Mouse (Mus musculus) lung, adult 2 months (tissue): ENCODE data around the gene Grm8. TPM values are rescaled to one million over a fixed set of nuclear protein-coding genes. Genes with fewer than 3 reads are reported as not detected.

Source experiments
- DNase-seq: peaks from one replicate; pipeline ENCODE4 v3.0.0; 2022
- H3K4me1 ChIP-seq: fragments of 200-500 bp; 2 replicates; pipeline ENCODE4 v1.6.1; 2011; ENCODE audit warnings: low read length; ENCODE audit not compliant: control insufficient read depth, insufficient read depth
- H3K4me3 ChIP-seq: fragments of 200-500 bp; replicated peaks from 2 replicates; pipeline ENCODE3; 2011; ENCODE audit warnings: low read depth, mild to moderate bottlenecking, control low read depth, low read length; ENCODE audit errors: extremely low read depth
- CTCF ChIP-seq: fragments of 200-500 bp; IDR thresholded peaks from 2 replicates; pipeline ENCODE4 v1.5.1; 2011; ENCODE audit warnings: mild to moderate bottlenecking, low read length, control low read depth; ENCODE audit not compliant: insufficient read depth
- POLR2A ChIP-seq: fragments of 200-500 bp; IDR thresholded peaks from 2 replicates; pipeline ENCODE4 v1.6.1; 2011; ENCODE audit warnings: low read depth, mild to moderate bottlenecking, control low read depth, low read length, borderline replicate concordance; ENCODE audit errors: extremely low read depth
- WGBS: fragments of 180-500 bp; shearing (Covaris S2); methylation state at CpG from one replicate; pipeline ENCODE4 v1.1.7; 2018; 5-methylcytosine and 5-hydroxymethylcytosine counted together
- polyA plus RNA-seq: library from polyadenylated mRNA; depleted of rRNA; stranded (reverse); fragments of >200 nt; gene quantifications from 2 replicates; pipeline ENCODE4 v1.2.3, GENCODE M21; 2012

Gene Grm8
- polyA plus RNA-seq, 1 experiment = not detected

DNA sequence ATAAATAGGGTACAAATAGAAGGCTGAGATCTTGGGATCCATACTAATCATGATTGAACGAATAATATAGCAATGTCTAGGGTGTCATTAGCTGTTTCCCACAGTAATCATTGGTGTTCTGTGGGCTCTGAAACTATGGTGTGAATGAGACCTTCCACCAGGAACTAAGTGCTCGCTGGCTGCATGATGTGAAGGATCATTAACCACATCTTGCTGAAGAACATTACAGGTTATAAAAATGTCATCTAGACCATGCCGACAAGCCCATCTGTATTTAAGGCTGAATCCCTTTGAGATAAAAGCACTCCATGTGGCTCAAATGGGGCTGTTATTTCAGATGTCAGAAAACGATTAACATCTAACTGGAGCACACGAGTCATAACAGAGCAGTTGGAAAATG, 674.0 kb downstream of the Grm8 start:
- Histone ChIP-seq H3K4me1 (no peaks in the 10 kb centered on the region), H3K4me3 (no peak overlapping the region)
- DNase-seq = no peak
- no peak for TF ChIP-seq POLR2A
- no peak for TF ChIP-seq CTCF
- WGBS = 69% methylated on average over 5 of the region's 5 CpGs

GRCm38 (mm10) chr6:27408473-27408872, 726.5 kb downstream of the Grm8 start:
- WGBS = 69% methylated on average over 4 of the region's 4 CpGs
- no peak for TF ChIP-seq CTCF
- TF ChIP-seq POLR2A = no peak
- H3K4me3 ChIP-seq = no peak overlapping the region

DNA sequence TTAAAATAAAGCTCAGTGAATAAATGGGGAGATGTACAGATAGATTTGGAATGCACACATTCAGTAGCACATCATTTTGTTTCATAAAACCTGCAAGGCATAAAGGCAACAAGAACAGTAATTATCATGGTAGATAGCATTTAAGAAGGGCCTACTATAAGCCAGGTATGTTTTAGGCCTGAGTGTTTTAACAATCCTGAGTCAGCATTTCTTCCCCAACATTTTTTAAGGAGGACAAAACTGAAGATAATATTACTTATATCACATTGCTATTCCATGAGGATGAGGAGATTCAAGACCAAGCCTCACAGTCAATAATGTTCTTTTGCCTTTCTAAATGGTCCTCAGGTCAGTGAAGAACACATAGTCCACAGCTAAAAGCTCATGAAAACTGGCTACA, 762.6 kb downstream of the Grm8 start:
- TF ChIP-seq CTCF (no peak), POLR2A (no peak)
- Histone ChIP-seq H3K4me3 (no peak overlapping the region), H3K4me1 (no peaks in the 10 kb centered on the region)
- DNase-seq = no peak

More at GRCm38 (mm10) chr6:27408473-27408872, 726.5 kb downstream of the Grm8 start:
- no peaks in the 10 kb centered on the region for H3K4me1 ChIP-seq
- no peak for DNase-seq

- DNase-seq = no peak
- Histone ChIP-seq H3K4me1 (no peaks in the 10 kb centered on the region), H3K4me3 (no peak overlapping the region)
- WGBS = 67% methylated on average over 2 of the region's 2 CpGs
- TF ChIP-seq CTCF = no peak
- TF ChIP-seq POLR2A = no peak
These were observed 763.9 kb downstream of the Grm8 start for GRCm38 (mm10) chr6:27371095-27371494.

DNA sequence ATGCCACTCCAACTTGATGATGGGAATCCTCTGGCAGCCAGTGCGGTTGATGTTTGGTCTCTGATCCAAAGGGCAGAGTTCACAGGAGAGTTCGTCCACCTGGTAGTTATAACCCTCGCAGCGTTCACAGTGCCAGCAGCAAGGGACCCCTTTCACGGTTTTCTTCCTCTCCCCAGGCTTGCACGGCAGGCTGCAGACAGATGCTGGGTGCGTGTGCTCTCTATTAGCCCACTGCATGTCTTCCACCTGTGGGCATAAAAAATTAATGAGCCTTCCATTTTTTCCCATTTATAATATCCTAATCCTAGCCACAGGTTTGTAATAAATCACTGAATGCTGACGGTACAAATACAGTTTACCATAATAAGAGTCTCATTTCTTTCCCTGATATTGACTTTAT, 771.2 kb downstream of the Grm8 start:
- TF ChIP-seq POLR2A (no peak), CTCF (no peak)
- WGBS = 80% methylated on average over 8 of the region's 8 CpGs
- Histone ChIP-seq H3K4me1 (no peaks in the 10 kb centered on the region), H3K4me3 (no peak overlapping the region)
- DNase-seq = no peak

- TF ChIP-seq POLR2A = no peak
- TF ChIP-seq CTCF = no peak
- no peaks in the 10 kb centered on the region for H3K4me1 ChIP-seq
- DNase-seq = no peak
- no peak overlapping the region for H3K4me3 ChIP-seq
These were observed 774.5 kb downstream of the Grm8 start for GRCm38 (mm10) chr6:27360440-27360839.

DNA sequence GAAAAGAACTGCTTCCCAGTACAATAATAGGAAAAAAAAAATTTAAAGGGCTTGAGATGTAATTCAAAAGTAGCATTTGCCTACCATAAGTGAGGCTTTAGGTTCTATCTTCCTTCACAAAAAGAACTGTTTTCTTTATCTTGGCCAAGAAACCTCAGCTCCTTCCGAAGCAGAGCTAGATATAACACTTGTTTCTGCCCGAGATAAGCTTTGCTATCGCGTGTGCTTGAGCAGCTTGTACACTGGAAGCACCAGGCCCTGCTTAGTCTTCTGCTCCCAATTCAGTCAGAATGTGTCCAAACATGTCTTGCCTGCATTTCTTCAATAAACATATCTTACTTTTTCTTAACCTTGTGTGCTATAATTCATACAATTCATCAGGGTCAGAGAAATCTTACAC, 783.8 kb downstream of the Grm8 start:
- TF ChIP-seq CTCF (no peak), POLR2A (no peak)
- Histone ChIP-seq H3K4me3 (no peak overlapping the region), H3K4me1 (no peaks in the 10 kb centered on the region)
- WGBS = 68% methylated on average over 4 of the region's 4 CpGs
- DNase-seq = no peak

DNA sequence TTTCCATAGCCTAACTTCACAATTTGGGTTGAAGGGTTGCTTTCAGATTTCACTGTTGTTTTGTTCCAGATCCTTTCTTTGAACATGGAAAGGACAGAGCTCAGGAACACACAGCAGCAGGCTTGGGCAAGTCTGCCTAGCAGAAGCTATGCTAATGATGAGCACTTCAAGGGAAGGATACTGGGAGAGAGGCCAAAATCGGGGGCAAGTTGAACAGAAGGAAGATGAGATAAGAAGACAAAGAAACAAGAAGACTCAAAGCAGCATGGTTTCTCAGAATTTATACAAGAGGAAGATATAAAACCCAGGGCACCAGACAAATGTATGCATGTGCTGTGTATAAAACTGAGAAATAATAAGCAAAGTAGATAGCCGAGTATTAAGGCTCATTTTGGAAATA, 786.7 kb downstream of the Grm8 start:
- TF ChIP-seq POLR2A (no peak), CTCF (no peak)
- WGBS = 53% methylated on average over 2 of the region's 2 CpGs
- no peak for DNase-seq
- Histone ChIP-seq H3K4me1 (no peaks in the 10 kb centered on the region), H3K4me3 (no peak overlapping the region)

GRCm38 (mm10) chr6:27346311-27346710, 788.7 kb downstream of the Grm8 start:
- Histone ChIP-seq H3K4me1 (no peaks in the 10 kb centered on the region), H3K4me3 (no peak overlapping the region)
- WGBS = 44% methylated on average over 1 of the region's 1 CpGs
- no peak for DNase-seq
- no peak for TF ChIP-seq CTCF
- TF ChIP-seq POLR2A = no peak

DNA sequence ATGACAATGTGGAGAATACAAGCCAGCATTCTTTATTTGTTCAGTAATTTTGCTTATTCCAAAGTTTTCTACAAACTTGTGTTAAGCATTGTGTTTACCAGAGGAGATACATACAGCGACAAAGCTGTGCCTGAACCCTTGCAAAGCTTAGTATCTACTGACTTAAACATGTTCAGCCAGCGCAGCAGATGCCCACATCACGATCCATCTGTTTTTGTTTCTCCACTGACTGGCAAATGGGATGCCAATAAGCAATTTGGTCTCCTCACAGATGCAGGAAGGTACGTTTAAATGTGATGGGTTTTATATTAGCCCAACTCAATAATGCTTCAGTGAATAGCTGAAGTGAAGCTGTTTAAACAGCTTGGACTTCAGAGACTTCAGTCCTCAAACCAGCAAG, 794.8 kb downstream of the Grm8 start:
- 74% methylated on average over 4 of the region's 4 CpGs for WGBS
- Histone ChIP-seq H3K4me3 (no peak overlapping the region), H3K4me1 (no peaks in the 10 kb centered on the region)
- DNase-seq = no peak
- TF ChIP-seq CTCF = no peak
- TF ChIP-seq POLR2A = no peak

DNA sequence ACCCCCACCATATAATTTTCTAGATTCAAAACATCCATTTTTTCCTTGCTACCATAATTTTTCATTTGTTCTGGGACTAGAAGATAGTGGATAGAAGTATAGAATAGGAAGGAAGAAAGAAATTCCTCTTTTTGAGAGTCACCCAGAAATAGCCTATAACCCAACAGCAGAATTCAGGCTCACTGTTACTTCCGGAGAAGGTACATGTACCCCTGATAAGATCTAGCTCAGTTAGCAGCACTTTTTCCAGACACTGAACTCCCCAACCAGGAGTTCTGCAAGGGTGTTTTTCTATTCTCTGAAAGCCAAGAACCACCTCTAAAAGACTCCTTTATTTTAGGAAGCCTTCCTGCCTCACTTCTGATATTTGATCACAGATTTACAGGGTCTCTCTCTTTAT, 816.4 kb downstream of the Grm8 start:
- Histone ChIP-seq H3K4me3 (no peak overlapping the region), H3K4me1 (no peaks in the 10 kb centered on the region)
- DNase-seq = no peak
- TF ChIP-seq CTCF = no peak
- TF ChIP-seq POLR2A = no peak
- 53% methylated on average over 1 of the region's 1 CpGs for WGBS

- 56% methylated on average over 3 of the region's 3 CpGs for WGBS
- H3K4me3 ChIP-seq = no peak overlapping the region
- DNase-seq = no peak
- no peaks in the 10 kb centered on the region for H3K4me1 ChIP-seq
- no peak for TF ChIP-seq POLR2A
- no peak for TF ChIP-seq CTCF
These were observed 817.6 kb downstream of the Grm8 start for GRCm38 (mm10) chr6:27317422-27317821.
